Mouse (Mus musculus): ENCODE data around the gene Gls2. TPM values are rescaled to one million over a fixed set of nuclear protein-coding genes. Genes with fewer than 3 reads are reported as not detected.

Gene Gls2
- total RNA-seq, 2 experiments from 2014 or later: 29.4 to 32.9 TPM

Other genes with a start within 250 kb of the Gls2 start
- gene Hsd17b6, start 186.8 kb upstream of the Gls2 start, total RNA-seq (2021): not detected
- 1 to 10 TPM; 6.2 to 6.9 TPM for gene Prim1, start 179.3 kb upstream of the Gls2 start, total RNA-seq (2021)
- gene Naca, start 158.9 kb upstream of the Gls2 start, total RNA-seq (2021): 100 to 1,000 TPM; 308 to 327 TPM
- 100 to 1,000 TPM; 127 to 132 TPM for gene Ptges3, start 135.5 kb upstream of the Gls2 start, total RNA-seq (2021)
- gene Atp5b, start 111.2 kb upstream of the Gls2 start, total RNA-seq (2021): 1,000 to 10,000 TPM; 1,709 to 1,721 TPM
- 10 to 100 TPM; 34.3 to 38.4 TPM for gene Baz2a, start 102.9 kb upstream of the Gls2 start, total RNA-seq (2021)
- 10 to 100 TPM; 11.3 to 13.5 TPM for gene Rbms2, start 14.2 kb upstream of the Gls2 start, total RNA-seq (2021)
- 10 to 100 TPM; 10.1 to 10.7 TPM for gene Spryd4, start 17.4 kb downstream of the Gls2 start, total RNA-seq (2021)
- not detected for gene Mip, start 31.4 kb downstream of the Gls2 start, total RNA-seq (2021)
- 1 to 10 TPM; 6.8 to 8.3 TPM for gene Timeless, start 37.6 kb downstream of the Gls2 start, total RNA-seq (2021)
- not detected for gene Apon, start 59.6 kb downstream of the Gls2 start, total RNA-seq (2021)
- not detected for gene Apof, start 74.2 kb downstream of the Gls2 start, total RNA-seq (2021)
- gene Stat2, start 76.1 kb downstream of the Gls2 start, total RNA-seq (2021): 10 to 100 TPM; 27.1 to 29.6 TPM
- under 1 TPM; 0.64 to 0.69 TPM for gene Il23a, start 104.3 kb downstream of the Gls2 start, total RNA-seq (2021)
- gene Pan2, start 108.9 kb downstream of the Gls2 start, total RNA-seq (2021): 10 to 100 TPM; 14.3 to 15.4 TPM
- 10 to 100 TPM; 64.7 to 70.5 TPM for gene Cnpy2, start 128.0 kb downstream of the Gls2 start, total RNA-seq (2021)
- 100 to 1,000 TPM; 227 to 229 TPM for gene Cs, start 143.3 kb downstream of the Gls2 start, total RNA-seq (2021)
- gene Coq10a, start 174.5 kb downstream of the Gls2 start, total RNA-seq (2021): 10 to 100 TPM; 60.4 to 63.8 TPM
- gene Ankrd52, start 182.7 kb downstream of the Gls2 start, total RNA-seq (2021): 10 to 100 TPM; 65.1 to 68.9 TPM
- under 1 TPM; 0.30 to 0.32 TPM for gene Slc39a5, start 206.8 kb downstream of the Gls2 start, total RNA-seq (2021)
- 10 to 100 TPM; 87.8 to 89.7 TPM for gene Nabp2, start 217.0 kb downstream of the Gls2 start, total RNA-seq (2021)
- gene Rnf41, start 217.2 kb downstream of the Gls2 start, total RNA-seq (2021): 10 to 100 TPM; 76.7 to 78.6 TPM